Mouse (Mus musculus): ENCODE data around the gene Ammecr1. TPM values are rescaled to one million over a fixed set of nuclear protein-coding genes. Genes with fewer than 3 reads are reported as not detected.

The Ammecr1 gene
- 25.4 and 25.7 TPM in 2 replicates for polyA plus RNA-seq (2014; fragmentation: Nextera tagmentation; extraction: Ambion mirVana)

DNA sequence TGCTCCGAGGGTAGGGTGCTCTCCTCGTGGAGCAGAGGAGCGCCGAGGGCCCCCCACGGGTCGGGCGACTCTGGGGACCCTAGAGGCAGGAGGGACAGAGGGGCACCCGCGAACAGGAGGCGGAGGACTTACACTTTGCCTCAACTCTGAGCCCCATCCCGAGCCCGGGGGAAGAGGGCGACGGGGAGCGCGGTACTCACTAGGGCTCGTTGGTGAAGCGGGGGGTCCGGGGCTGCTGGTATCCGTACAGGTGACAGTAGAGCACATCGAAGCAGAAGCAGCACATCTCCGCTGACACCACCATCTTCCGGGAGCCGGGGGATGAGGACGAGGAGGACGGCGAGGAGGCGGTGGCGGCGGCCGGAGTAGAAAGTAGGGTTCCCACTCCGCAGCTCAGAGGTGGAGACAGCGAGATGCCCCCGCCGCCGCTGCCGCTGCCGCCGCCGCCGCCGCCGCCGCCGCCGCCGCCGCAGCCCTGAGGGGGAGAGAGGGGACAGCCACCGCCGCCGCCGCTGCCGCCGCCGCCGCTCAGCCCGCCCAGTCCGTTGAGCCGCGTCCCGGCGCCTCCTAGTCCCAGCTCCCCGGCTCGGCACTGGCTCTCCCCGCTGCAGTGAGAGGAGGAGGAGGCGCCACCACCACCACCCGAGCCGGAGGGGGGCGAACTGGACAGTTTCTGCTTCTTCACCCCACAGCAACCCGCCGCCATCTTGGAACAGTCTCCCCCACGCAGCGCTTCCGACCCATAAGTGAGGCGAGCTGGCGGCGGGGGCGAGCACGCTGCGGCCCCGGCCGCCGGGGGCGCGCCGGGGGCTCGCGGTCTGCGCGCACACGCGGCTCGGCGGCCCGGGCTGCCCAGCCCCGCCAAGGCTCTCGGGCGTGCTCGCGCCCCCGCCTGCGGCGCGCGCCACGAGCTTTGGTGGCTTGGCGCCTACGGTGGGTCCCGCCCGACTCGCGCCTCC, at the start of gene Ammecr1:
TSS of gene Ammecr1 (minus strand) at position 721 of the 959 bp plus-strand sequence.
- Histone ChIP-seq H3K36me3 (ENCODE audit: control insufficient read depth, insufficient read depth, low read length) (no peaks in the 10 kb centered on the region), H3K4me2 (ENCODE audit: low read length) (peak within 1 kb of the TSS; percentile 60), H3K27ac (replicated peaks in 1 of 2; ENCODE audit: control insufficient read depth in 1 of 2, insufficient read depth in 1 of 2, low read depth in 2 of 2, low read length in 2 of 2) (peak within 1 kb of the TSS; percentile 87 to 95), H3K9me3 (ENCODE audit: control insufficient read depth, low read length) (no peaks in the 10 kb centered on the region), H3K9ac (ENCODE audit: low read length) (peak within 1 kb of the TSS; percentile 89), H3K27me3 (ENCODE audit: control insufficient read depth, insufficient read depth, low read length) (no peaks in the 10 kb centered on the region), H3K4me1 (ENCODE audit: control insufficient read depth in 2 of 2, insufficient read depth in 2 of 2, low read length in 2 of 2) (no peaks in the 10 kb centered on the region; a peak in 1 of 4 replicates), H3K4me3 (ENCODE audit: control insufficient read depth in 1 of 2, insufficient read depth in 1 of 2, low read depth in 1 of 2, low read length in 2 of 2) (peak within 1 kb of the TSS; percentile 68 to 88)
- WGBS = 11% methylated on average over 78 of the region's 112 CpGs
- ATAC-seq (ENCODE audit: insufficient number of reproducible peaks, insufficient read depth, low FRiP score, low read depth) = peak; percentile 83

DNA sequence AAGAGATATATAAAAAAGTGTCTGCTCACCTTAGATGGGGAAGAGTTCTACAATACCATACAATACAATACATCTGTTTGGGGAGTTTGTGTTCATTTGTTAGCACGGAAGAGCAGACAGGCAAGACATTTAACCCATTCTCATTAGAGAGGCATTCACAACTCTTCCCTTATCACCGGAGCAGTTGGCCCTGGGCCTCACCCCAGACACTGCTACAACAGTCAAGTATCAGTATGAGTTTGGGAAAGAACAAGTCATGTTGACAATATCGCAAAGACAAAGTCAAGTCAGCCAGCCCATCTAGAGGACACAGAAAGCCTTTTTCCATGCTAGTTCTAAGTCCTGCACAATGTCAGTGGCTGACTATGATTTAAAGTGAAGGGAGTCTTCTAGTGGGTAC, 47.6 kb upstream of the Ammecr1 start:
- 48% methylated on average over 3 of the region's 3 CpGs for WGBS
- Histone ChIP-seq H3K36me3 (ENCODE audit: control insufficient read depth, insufficient read depth, low read length) (no peaks in the 10 kb centered on the region), H3K9ac (ENCODE audit: low read length) (no peak overlapping the region), H3K27me3 (ENCODE audit: control insufficient read depth, insufficient read depth, low read length) (no peaks in the 10 kb centered on the region), H3K4me2 (ENCODE audit: low read length) (no peak overlapping the region), H3K9me3 (ENCODE audit: control insufficient read depth, low read length) (no peaks in the 10 kb centered on the region), H3K4me1 (ENCODE audit: control insufficient read depth in 2 of 2, insufficient read depth in 2 of 2, low read length in 2 of 2) (peaks cover 0 to 2% of the 10 kb centered on the region in 2 experiments; a peak in 1 of 4 replicates), H3K27ac (replicated peaks in 1 of 2; ENCODE audit: control insufficient read depth in 1 of 2, insufficient read depth in 1 of 2, low read depth in 2 of 2, low read length in 2 of 2) (no peak overlapping the region), H3K4me3 (ENCODE audit: control insufficient read depth in 1 of 2, insufficient read depth in 1 of 2, low read depth in 1 of 2, low read length in 2 of 2) (no peak overlapping the region)
- ATAC-seq (ENCODE audit: insufficient number of reproducible peaks, insufficient read depth, low FRiP score, low read depth) = no peak

DNA sequence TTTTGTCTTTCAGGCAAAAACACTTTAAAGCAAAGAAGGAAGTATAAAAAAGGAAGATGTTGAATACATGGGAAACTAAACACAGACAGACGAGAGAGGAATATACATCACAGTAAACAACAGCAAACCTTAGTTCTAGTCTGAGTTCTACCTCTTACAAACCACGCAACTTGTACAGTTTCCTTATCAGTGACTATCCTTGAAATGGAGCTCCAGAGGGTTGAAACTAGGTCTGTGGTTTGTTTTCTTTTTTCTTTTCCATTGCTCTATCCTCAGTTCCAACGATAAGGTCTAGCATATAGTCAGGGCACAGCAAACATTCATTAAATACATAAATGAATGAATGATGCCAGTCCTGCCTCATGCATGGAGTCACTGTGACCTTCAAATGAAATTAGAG, 45.8 kb upstream of the Ammecr1 start:
- H3K4me3 ChIP-seq (ENCODE audit: control insufficient read depth in 1 of 2, insufficient read depth in 1 of 2, low read depth in 1 of 2, low read length in 2 of 2) = no peak overlapping the region
- 77% methylated on average over 3 of the region's 3 CpGs for WGBS
- H3K9ac ChIP-seq (ENCODE audit: low read length) = no peak overlapping the region
- no peak overlapping the region for H3K4me2 ChIP-seq (ENCODE audit: low read length)
- ATAC-seq (ENCODE audit: insufficient number of reproducible peaks, insufficient read depth, low FRiP score, low read depth) = no peak
- no peaks in the 10 kb centered on the region for H3K27me3 ChIP-seq (ENCODE audit: control insufficient read depth, insufficient read depth, low read length)
- no peak overlapping the region for H3K27ac ChIP-seq (replicated peaks in 1 of 2; ENCODE audit: control insufficient read depth in 1 of 2, insufficient read depth in 1 of 2, low read depth in 2 of 2, low read length in 2 of 2)
- no peaks in the 10 kb centered on the region for H3K36me3 ChIP-seq (ENCODE audit: control insufficient read depth, insufficient read depth, low read length)
- H3K9me3 ChIP-seq (ENCODE audit: control insufficient read depth, low read length) = no peaks in the 10 kb centered on the region
- peaks cover 0 to 2% of the 10 kb centered on the region in 2 experiments; a peak in 1 of 4 replicates for H3K4me1 ChIP-seq (ENCODE audit: control insufficient read depth in 2 of 2, insufficient read depth in 2 of 2, low read length in 2 of 2)

DNA sequence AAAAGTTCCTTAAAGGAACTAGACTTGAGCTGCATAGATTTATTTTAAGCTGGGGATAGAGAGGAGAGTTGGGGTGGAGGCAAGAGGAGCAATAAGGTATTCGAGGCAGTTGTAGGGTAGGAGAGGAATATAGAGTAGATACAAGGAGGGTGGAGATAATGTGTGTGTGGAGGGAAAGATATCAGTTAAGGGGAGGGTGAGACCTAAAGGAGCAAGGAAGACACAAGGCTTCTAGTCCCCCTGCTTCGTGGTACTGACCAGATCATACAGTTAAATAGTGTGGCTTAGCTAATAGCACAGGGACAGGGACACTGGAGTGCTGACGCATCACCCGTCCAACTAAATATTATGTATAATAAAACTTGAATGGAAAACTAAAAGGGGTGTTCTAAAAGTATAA, 45.3 kb upstream of the Ammecr1 start:
- Histone ChIP-seq H3K4me1 (ENCODE audit: control insufficient read depth in 2 of 2, insufficient read depth in 2 of 2, low read length in 2 of 2) (peaks cover 0 to 2% of the 10 kb centered on the region in 2 experiments; a peak in 1 of 4 replicates), H3K9me3 (ENCODE audit: control insufficient read depth, low read length) (no peaks in the 10 kb centered on the region), H3K27me3 (ENCODE audit: control insufficient read depth, insufficient read depth, low read length) (no peaks in the 10 kb centered on the region), H3K4me2 (ENCODE audit: low read length) (no peak overlapping the region), H3K36me3 (ENCODE audit: control insufficient read depth, insufficient read depth, low read length) (no peaks in the 10 kb centered on the region), H3K27ac (replicated peaks in 1 of 2; ENCODE audit: control insufficient read depth in 1 of 2, insufficient read depth in 1 of 2, low read depth in 2 of 2, low read length in 2 of 2) (no peak overlapping the region), H3K4me3 (ENCODE audit: control insufficient read depth in 1 of 2, insufficient read depth in 1 of 2, low read depth in 1 of 2, low read length in 2 of 2) (no peak overlapping the region), H3K9ac (ENCODE audit: low read length) (no peak overlapping the region)
- WGBS = 69% methylated on average over 4 of the region's 4 CpGs
- ATAC-seq (ENCODE audit: insufficient number of reproducible peaks, insufficient read depth, low FRiP score, low read depth) = no peak

DNA sequence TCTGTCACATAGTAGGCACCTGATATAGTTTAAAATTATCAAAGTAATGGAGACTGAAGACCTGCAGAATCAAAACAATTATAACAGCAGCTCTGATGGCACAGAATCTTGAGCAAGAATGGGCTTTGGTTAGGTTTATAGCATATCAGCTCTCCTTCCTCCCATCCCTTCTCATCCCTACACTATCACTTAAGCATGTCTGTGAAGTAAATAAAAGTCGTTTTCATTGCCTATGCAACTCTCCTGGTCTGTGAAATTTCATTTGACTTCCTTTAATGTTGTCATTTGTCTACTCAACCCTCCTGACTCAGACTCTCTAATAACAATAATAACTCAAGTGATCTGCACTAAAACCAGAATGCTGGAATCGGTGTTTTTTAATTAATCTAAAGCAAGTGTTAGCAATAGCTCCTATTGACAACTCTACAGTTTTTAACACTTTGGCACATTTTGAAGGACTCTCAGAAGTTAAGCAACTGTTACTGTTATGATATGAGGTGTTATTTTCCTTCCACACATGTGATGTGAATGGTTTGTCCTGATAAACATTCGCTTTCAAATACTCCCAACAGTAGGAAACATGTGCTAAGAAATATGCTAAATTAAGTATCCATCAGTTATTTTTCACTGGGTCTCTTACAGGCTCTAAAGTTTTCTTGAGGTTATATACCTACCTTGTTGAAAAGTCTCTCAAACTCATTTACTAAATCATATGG, 37.8 kb upstream of the Ammecr1 start:
- ATAC-seq (ENCODE audit: insufficient number of reproducible peaks, insufficient read depth, low FRiP score, low read depth) = no peak
- Histone ChIP-seq H3K9ac (ENCODE audit: low read length) (no peak overlapping the region), H3K27ac (replicated peaks in 1 of 2; ENCODE audit: control insufficient read depth in 1 of 2, insufficient read depth in 1 of 2, low read depth in 2 of 2, low read length in 2 of 2) (no peak overlapping the region), H3K4me3 (ENCODE audit: control insufficient read depth in 1 of 2, insufficient read depth in 1 of 2, low read depth in 1 of 2, low read length in 2 of 2) (no peak overlapping the region), H3K4me2 (ENCODE audit: low read length) (no peak overlapping the region), H3K4me1 (ENCODE audit: control insufficient read depth in 2 of 2, insufficient read depth in 2 of 2, low read length in 2 of 2) (no peaks in the 10 kb centered on the region), H3K27me3 (ENCODE audit: control insufficient read depth, insufficient read depth, low read length) (no peaks in the 10 kb centered on the region), H3K9me3 (ENCODE audit: control insufficient read depth, low read length) (no peaks in the 10 kb centered on the region), H3K36me3 (ENCODE audit: control insufficient read depth, insufficient read depth, low read length) (no peaks in the 10 kb centered on the region)
- WGBS = 62% methylated on average over 3 of the region's 3 CpGs

DNA sequence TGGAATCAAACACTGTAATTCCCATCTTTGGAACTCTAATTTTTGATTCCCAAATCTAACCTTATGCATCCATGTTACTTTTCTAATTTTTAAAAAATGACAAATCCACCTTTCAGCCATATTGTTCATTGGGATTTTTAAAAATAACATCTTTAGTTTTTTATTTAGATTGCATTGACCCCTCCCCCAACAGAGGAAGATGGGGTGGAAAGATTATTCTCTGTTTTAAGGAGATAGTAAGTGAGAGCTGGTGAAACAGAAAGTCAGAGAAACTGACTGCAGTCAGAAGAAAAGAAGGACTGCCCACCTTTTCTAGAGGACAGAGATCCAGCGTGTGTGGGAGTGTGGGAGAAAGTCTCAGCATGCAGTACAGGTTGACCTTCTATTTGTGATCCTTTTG, 30.7 kb upstream of the Ammecr1 start:
- no peaks in the 10 kb centered on the region for H3K9me3 ChIP-seq (ENCODE audit: control insufficient read depth, low read length)
- no peaks in the 10 kb centered on the region for H3K4me1 ChIP-seq (ENCODE audit: control insufficient read depth in 2 of 2, insufficient read depth in 2 of 2, low read length in 2 of 2)
- H3K9ac ChIP-seq (ENCODE audit: low read length) = no peak overlapping the region
- H3K27ac ChIP-seq (replicated peaks in 1 of 2; ENCODE audit: control insufficient read depth in 1 of 2, insufficient read depth in 1 of 2, low read depth in 2 of 2, low read length in 2 of 2) = no peak overlapping the region
- H3K36me3 ChIP-seq (ENCODE audit: control insufficient read depth, insufficient read depth, low read length) = no peaks in the 10 kb centered on the region
- WGBS = 83% methylated on average over 1 of the region's 1 CpGs
- ATAC-seq (ENCODE audit: insufficient number of reproducible peaks, insufficient read depth, low FRiP score, low read depth) = no peak
- H3K4me2 ChIP-seq (ENCODE audit: low read length) = no peak overlapping the region
- no peak overlapping the region for H3K4me3 ChIP-seq (ENCODE audit: control insufficient read depth in 1 of 2, insufficient read depth in 1 of 2, low read depth in 1 of 2, low read length in 2 of 2)
- H3K27me3 ChIP-seq (ENCODE audit: control insufficient read depth, insufficient read depth, low read length) = no peaks in the 10 kb centered on the region

DNA sequence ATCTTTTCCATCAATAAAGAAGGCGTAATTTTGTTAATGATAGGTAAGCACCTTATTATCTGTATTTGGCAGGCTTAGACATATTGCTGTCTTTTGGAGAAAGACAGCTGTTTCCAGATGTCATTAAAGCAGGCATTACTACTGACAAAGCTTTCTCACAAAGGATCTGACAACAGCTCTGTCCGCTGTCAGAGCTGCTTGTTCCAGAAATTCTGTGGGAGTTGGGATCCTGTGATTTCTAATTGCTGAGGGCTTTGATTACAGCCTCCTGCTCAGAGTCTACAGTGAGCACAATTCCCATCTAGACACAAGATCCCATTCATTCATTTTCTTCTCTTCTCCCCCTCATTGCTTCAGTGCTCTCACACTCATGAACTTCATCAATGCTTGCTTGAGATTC, 28.0 kb upstream of the Ammecr1 start:
- Histone ChIP-seq H3K27me3 (ENCODE audit: control insufficient read depth, insufficient read depth, low read length) (no peaks in the 10 kb centered on the region), H3K4me2 (ENCODE audit: low read length) (no peak overlapping the region), H3K4me3 (ENCODE audit: control insufficient read depth in 1 of 2, insufficient read depth in 1 of 2, low read depth in 1 of 2, low read length in 2 of 2) (no peak overlapping the region), H3K27ac (replicated peaks in 1 of 2; ENCODE audit: control insufficient read depth in 1 of 2, insufficient read depth in 1 of 2, low read depth in 2 of 2, low read length in 2 of 2) (no peak overlapping the region), H3K9ac (ENCODE audit: low read length) (no peak overlapping the region), H3K4me1 (ENCODE audit: control insufficient read depth in 2 of 2, insufficient read depth in 2 of 2, low read length in 2 of 2) (no peaks in the 10 kb centered on the region), H3K36me3 (ENCODE audit: control insufficient read depth, insufficient read depth, low read length) (no peaks in the 10 kb centered on the region), H3K9me3 (ENCODE audit: control insufficient read depth, low read length) (no peaks in the 10 kb centered on the region)
- 47% methylated on average over 2 of the region's 2 CpGs for WGBS
- ATAC-seq (ENCODE audit: insufficient number of reproducible peaks, insufficient read depth, low FRiP score, low read depth) = no peak
